Mouse (Mus musculus) left cerebral cortex, postnatal 10 days (tissue): Measurements from ENCODE around the gene Rev1. TPM values are rescaled to one million over a fixed set of nuclear protein-coding genes. Genes with fewer than 3 reads are reported as not detected.
"Not testable (repeated sequence)": the region's sequence is repeated elsewhere in the genome, so short reads cannot be mapped to it uniquely, and the experiment has no call there.

ENCODE experiments used
- DNase-seq, 2 experiments: peaks; one replicate each; pipeline ENCODE4 v3.0.0; 2021 to 2022; ENCODE audit warnings: low spot score in 2 of 2, mixed read lengths in 1 of 2; ENCODE audit errors: extremely low spot score in 1 of 2
- intact Hi-C: fragments of 180-260 bp; cut with DNase I; formaldehyde crosslinking; loops from one replicate; pipeline ENCODE4 v1.15.1; 2025
- total RNA-seq, 2 experiments: library from RNA; stranded (reverse); gene quantifications; 2 replicates each; pipeline ENCODE4 v1.2.3; 2021

Rev1 gene
- total RNA-seq, 2 experiments from 2014 or later = 37.9 to 38.9 TPM

- intact Hi-C loops = no loop called here
- DNase-seq = no peak
Measured at GRCm38 (mm10) chr1:38103214-38103613, 26.4 kb downstream of the Rev1 start.

DNA sequence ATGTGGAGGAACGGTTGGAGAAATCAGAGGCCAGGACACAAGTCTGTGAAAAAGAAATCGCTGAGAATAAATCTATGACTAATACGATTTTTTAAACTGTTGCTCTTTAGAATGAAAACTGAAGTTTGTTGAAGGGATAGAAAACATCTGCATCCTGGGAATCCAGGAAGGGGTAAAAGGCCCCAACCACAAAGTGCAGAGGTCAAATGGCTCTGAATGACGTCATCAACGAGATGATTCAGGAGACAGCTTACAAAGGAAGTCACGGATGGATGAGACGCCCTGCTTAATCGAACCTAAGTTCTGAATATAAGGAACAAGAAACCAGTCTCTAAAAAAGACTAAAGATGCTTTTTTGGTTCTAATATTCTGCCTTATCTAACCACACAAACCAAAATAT is 48.3 kb downstream of the Rev1 start:
- intact Hi-C loops = loop anchor here (5.0 kb wide), 1 partner anchor 44 kb away; no protein-coding TSS in a partner anchor
- DNase-seq = no peak

GRCm38 (mm10) chr1:38071326-38071725 is 58.3 kb downstream of the Rev1 start:
- intact Hi-C loops = no loop called here
- DNase-seq = no peak

DNA sequence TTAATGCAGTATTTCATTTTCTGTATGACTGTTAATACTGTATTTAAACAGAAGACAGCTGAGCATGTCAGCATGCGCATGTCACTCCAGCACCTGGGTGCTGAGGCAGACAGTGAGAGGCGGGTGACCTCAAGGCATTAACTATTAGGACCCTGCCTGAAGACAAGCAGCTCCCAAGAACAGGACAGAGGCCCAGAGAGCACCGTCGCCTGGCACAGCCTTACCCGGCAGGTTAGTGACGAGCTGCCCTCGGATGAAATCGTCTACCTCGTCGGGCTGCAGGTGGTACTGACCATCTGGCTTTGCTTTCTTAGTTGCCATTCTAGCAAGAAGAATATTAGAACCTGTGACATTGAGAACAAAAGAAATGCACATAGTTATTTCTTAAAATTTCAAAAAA is 62.3 kb downstream of the Rev1 start:
- intact Hi-C loops = no loop called here

GRCm38 (mm10) chr1:38062156-38062555 is 67.4 kb downstream of the Rev1 start:
- DNase-seq, intact Hi-C loops: not testable (repeated sequence)

More for the DNA sequence above, 62.3 kb downstream of the Rev1 start:
- DNase-seq = no peak

- intact Hi-C loops = no loop called here
- DNase-seq = no peak
Measured at GRCm38 (mm10) chr1:38058417-38058816, 71.2 kb downstream of the Rev1 start.

- intact Hi-C loops = no loop called here
- no peak for DNase-seq
Measured at GRCm38 (mm10) chr1:38055176-38055575, 74.4 kb downstream of the Rev1 start.

DNA sequence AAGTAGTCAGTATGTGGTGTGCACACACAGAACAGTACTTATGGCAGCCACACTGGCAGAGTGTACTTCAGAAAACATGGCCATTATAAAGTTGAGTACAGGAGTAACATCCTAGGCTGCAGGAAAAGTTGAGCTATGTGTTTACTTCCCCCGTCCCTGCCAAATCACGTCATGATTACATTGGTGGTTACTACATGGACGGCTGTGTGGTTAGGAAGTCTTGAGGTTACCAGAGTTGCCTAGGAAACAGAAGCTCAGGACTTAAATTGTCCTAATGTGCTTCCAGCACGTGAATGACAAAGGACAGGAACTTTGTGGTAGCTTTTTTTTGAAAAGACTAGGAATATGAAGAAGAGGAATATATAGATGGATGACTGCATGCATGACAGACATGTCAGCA is 80.0 kb downstream of the Rev1 start:
- DNase-seq = no peak
- intact Hi-C loops = no loop called here

- intact Hi-C loops = no loop called here
- DNase-seq = no peak
Measured at GRCm38 (mm10) chr1:38048121-38048520, 81.5 kb downstream of the Rev1 start.

GRCm38 (mm10) chr1:38038898-38039297 is 90.7 kb downstream of the Rev1 start:
- intact Hi-C loops = loop anchor here (5.0 kb wide), 1 partner anchor 43 kb away; no protein-coding TSS in a partner anchor
- DNase-seq = no peak

DNA sequence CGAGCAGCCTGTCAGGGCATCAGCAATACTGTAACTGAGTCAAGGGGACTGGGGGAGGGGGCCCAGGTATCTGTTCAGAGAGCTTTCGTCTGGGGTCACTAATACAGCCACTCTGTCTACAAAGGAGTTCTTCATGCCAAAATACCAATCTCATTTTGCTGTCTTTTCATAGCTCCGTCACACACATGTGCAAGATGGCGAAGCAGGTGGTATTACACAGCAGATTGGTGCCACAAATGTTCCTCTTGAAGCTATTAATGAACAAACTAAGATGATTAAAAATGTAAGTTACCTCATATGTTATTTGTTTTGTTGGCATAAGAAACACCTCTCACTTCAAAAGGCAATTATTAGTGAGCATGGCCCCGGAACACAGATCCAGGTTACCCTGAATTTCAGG is 92.2 kb downstream of the Rev1 start:
- DNase-seq = no peak
- intact Hi-C loops = loop anchor here (5.0 kb wide), 1 partner anchor 45 kb away; no protein-coding TSS in a partner anchor

DNA sequence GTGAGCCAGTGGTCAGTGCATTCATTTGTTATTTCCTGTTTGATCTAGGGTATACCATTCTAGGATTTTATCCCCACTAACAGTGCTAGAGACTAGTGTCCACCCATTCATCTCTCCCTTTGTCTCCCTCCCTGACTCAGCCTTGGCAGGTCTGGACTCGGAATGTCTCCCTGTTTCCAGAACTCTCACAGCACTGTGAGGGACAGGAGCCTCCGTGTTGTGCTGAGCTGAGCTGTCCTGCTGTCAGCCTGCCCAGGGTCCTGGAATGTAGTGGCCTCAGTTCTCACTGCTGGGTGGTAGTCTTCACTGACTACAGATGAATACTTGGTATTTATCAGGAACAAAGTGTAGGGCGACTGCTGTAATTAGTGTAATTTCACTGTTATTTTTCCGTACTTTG is 94.1 kb downstream of the Rev1 start:
- DNase-seq = no peak
- intact Hi-C loops = loop anchor here (5.0 kb wide), 1 partner anchor 47 kb away; no protein-coding TSS in a partner anchor

GRCm38 (mm10) chr1:38031391-38031790 is 98.2 kb downstream of the Rev1 start:
- DNase-seq = no peak
- intact Hi-C loops = no loop called here

- intact Hi-C loops = no loop called here
- no peak for DNase-seq
Measured at GRCm38 (mm10) chr1:38027301-38027700, 102.3 kb downstream of the Rev1 start.

- intact Hi-C loops = no loop called here
Measured at GRCm38 (mm10) chr1:38014551-38015203, 114.9 kb downstream of the Rev1 start.

DNA sequence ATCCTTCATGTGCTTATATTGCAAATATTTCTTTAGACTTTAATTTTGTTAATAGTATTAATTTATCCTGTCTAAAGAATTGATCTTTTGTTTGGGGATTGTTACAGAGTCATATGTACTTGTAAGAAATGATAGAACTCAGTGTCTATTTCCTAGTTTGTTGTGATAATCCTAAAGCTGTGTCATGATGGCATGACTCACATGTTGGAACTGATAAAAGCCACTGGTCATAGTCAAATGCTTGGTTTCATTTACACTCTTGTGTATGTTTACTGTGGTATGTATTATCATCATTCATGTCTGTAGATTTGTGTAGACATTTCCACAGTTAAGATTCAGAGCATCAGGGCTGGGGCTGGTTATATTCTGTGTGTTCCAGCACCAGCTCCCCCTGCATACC is 117.1 kb downstream of the Rev1 start:
- intact Hi-C loops = no loop called here
- DNase-seq = no peak

More at GRCm38 (mm10) chr1:38014551-38015203, 114.9 kb downstream of the Rev1 start:
- DNase-seq = no peak

GRCm38 (mm10) chr1:38012104-38012503 is 117.5 kb downstream of the Rev1 start:
- intact Hi-C loops = no loop called here
- no peak for DNase-seq

- intact Hi-C loops = no loop called here
- no peak for DNase-seq
Measured at GRCm38 (mm10) chr1:38011647-38012046, 118.0 kb downstream of the Rev1 start.

GRCm38 (mm10) chr1:38006741-38007140 is 122.9 kb downstream of the Rev1 start:
- intact Hi-C loops = no loop called here
- no peak for DNase-seq

GRCm38 (mm10) chr1:38003046-38003445 is 126.6 kb downstream of the Rev1 start:
- no peak for DNase-seq
- intact Hi-C loops = no loop called here
